Mouse (Mus musculus) E14TG2a.4 (cell line): Measurements from ENCODE around the gene Tmem206.

Experiments used
- CTCF ChIP-seq: conservative IDR thresholded peaks from 2 replicates; pipeline ENCODE4 v1.5.1; 2014; ENCODE audit warnings: low read length
- NANOG ChIP-seq: IDR thresholded peaks from 2 replicates; pipeline ENCODE4 v1.6.1; 2014; ENCODE audit warnings: borderline replicate concordance, low read length, mixed read lengths
- POU5F1 ChIP-seq: IDR thresholded peaks from 2 replicates; pipeline ENCODE4 v1.6.1; 2014; ENCODE audit warnings: low read length, borderline replicate concordance

- TF ChIP-seq CTCF (no peak), POU5F1 (no peak), NANOG (no peak)
These were observed 8.8 kb downstream of the Tmem206 start for GRCm38 (mm10) chr1:191334500-191334899.
